Mouse (Mus musculus): Measurements from ENCODE around the gene Plxnb3.

DNA sequence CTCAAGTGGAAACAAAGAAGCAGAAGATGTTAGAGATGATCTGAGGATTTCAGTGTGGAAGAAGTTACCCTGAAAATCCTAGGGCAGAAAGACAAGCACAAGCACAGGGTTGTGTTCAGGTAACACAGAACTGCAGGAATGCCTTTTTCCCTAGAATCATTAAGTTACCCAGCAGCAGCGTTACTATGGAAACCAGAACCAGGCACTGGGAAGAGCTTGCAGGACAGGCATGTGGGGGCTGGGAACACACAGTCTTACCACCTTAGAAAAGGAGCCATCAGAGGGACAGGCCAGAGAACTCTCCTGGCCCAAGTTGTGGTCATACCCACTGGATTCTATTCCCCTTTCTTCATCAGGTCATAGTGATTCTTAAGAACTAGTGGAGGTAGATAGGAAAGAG lies 48.9 kb downstream of the Plxnb3 start:
- TF ChIP-seq USF1 (IDR thresholded peaks at IDR 0.05; ENCODE audit: low read depth) = no peak
- no peak for TF ChIP-seq SRF (IDR thresholded peaks at IDR 0.05; ENCODE audit: control insufficient read depth, insufficient read length, low read depth)
- no peak for TF ChIP-seq POLR2A (IDR thresholded peaks at IDR 0.05; ENCODE audit: insufficient read length, low read depth)
- no peak for TF ChIP-seq E2F4 (IDR thresholded peaks at IDR 0.05; ENCODE audit: insufficient read depth)
- TF ChIP-seq MYOD1 (IDR thresholded peaks at IDR 0.05; ENCODE audit: control insufficient read depth in 1 of 3, insufficient read length in 2 of 3, low read depth in 2 of 3) = no peak
- no peak for TF ChIP-seq MAX (IDR thresholded peaks at IDR 0.05; ENCODE audit: low read depth)
- TF ChIP-seq TCF3 (IDR thresholded peaks at IDR 0.05; ENCODE audit: insufficient read length, low read depth) = no peak
- TF ChIP-seq POLR2AphosphoS2 (IDR thresholded peaks at IDR 0.05; ENCODE audit: insufficient read length, low read depth) = no peak

Measured in myocyte (in vitro differentiated cells).